ENCODE assay signal across 12 mouse cellular contexts in genomic region chr13:49360906-49361406, GRCm38 (mm10). TPM values are rescaled to one million over a fixed set of nuclear protein-coding genes. Genes with fewer than 3 reads are reported as not detected.
DNase-seq lines count a peak whose midpoint lies in the region; ATAC-seq and TF ChIP-seq lines count a peak whose summit lies in the region.
"Had no signal": no experiment of that assay in that cellular context is flagged by ENCODE, and none has a peak within 500 bp of the region (broad histone marks: within the 10 kb centered on the region; RNA-seq: fewer than 3 reads in every experiment).

No protein-coding gene starts in this region.

- no peak overlapping the region for H3K4me3 ChIP-seq in layer of hippocampus, adult 2 months
- H3K4me3 ChIP-seq in brown adipose tissue, adult 24 weeks (ENCODE audit: insufficient read depth, low read depth, low read length): no peak overlapping the region
- H3K4me3 ChIP-seq in heart, embryonic 10.5 days: peak overlapping the region; percentile 32
- H3K4me3 ChIP-seq in liver, embryonic 13.5 days (replicated peaks): no peak overlapping the region
- H3K4me3 ChIP-seq: hindbrain, embryonic 13.5 days had no signal

- no peak for DNase-seq in layer of hippocampus, adult 2 months (ENCODE audit: low spot score in 2 of 2)
- no peak for DNase-seq in layer of hippocampus, adult 8-10 months (ENCODE audit: low spot score in 2 of 2)
- DNase-seq in heart, embryonic 10.5 days (ENCODE audit: low spot score): no peak
- no peak for DNase-seq in liver, embryonic 13.5 days
- no peak for DNase-seq in cerebellum, postnatal 4 days (ENCODE audit: low spot score in 2 of 2)
- no peak for DNase-seq in left cerebral cortex, adult 18-20 months (ENCODE audit: low spot score in 2 of 2)
- DNase-seq: adrenal gland, postnatal 25 days; kidney, postnatal 25 days; lung, adult 18-20 months; right cerebral cortex, postnatal 4 days had no signal

- no peaks in the 10 kb centered on the region for H3K9me3 ChIP-seq in heart, embryonic 10.5 days
- H3K9me3 ChIP-seq in liver, embryonic 13.5 days (replicated peaks): no peaks in the 10 kb centered on the region
- H3K9me3 ChIP-seq: hindbrain, embryonic 13.5 days had no signal

- peak overlapping the region; percentile 54; the same call in 1 of the 2 replicates for H3K27ac ChIP-seq in layer of hippocampus, adult 2 months
- H3K27ac ChIP-seq in brown adipose tissue, adult 24 weeks (replicated peaks; ENCODE audit: low read depth, low read length): peak overlapping the region; percentile 97
- H3K27ac ChIP-seq in heart, embryonic 10.5 days: peak overlapping the region; percentile 70; the same call in 1 of the 2 replicates
- H3K27ac ChIP-seq in liver, embryonic 13.5 days: peak overlapping the region; percentile 9
- H3K27ac ChIP-seq: hindbrain, embryonic 13.5 days had no signal

- 18% methylated on average over 3 of the region's 3 CpGs for WGBS in heart, embryonic 10.5 days
- WGBS in liver, embryonic 13.5 days (ENCODE audit: insufficient replicate concordance): 10% methylated on average over 3 of the region's 3 CpGs

- H3K4me1 ChIP-seq in brown adipose tissue, adult 24 weeks (ENCODE audit: control insufficient read depth, insufficient read depth, insufficient read length, low read length): peaks cover 61% of the 10 kb centered on the region
- peaks cover 60% of the 10 kb centered on the region for H3K4me1 ChIP-seq in heart, embryonic 10.5 days
- H3K4me1 ChIP-seq in liver, embryonic 13.5 days (replicated peaks): peaks cover 70% of the 10 kb centered on the region

- no peaks in the 10 kb centered on the region for H3K27me3 ChIP-seq in heart, embryonic 10.5 days (ENCODE audit: insufficient read depth, poor library complexity, severe bottlenecking)
- no peaks in the 10 kb centered on the region for H3K27me3 ChIP-seq in liver, embryonic 13.5 days
- H3K27me3 ChIP-seq: hindbrain, embryonic 13.5 days had no signal

- TF ChIP-seq CTCF in layer of hippocampus, adult 2 months (conservative IDR thresholded peaks at IDR 0.05): no peak

- no peak for ATAC-seq in liver, embryonic 13.5 days (ENCODE audit: low read depth)

- H3K4me2 ChIP-seq in liver, embryonic 13.5 days: peak overlapping the region; percentile 19
- H3K4me2 ChIP-seq: hindbrain, embryonic 13.5 days had no signal

- H3K36me3 ChIP-seq in heart, embryonic 10.5 days: peaks cover 14% of the 10 kb centered on the region; the same call in 1 of the 2 replicates
- H3K36me3 ChIP-seq in liver, embryonic 13.5 days: 0 out of 2 replicates have a peak, but pooled peaks cover 3% of the 10 kb centered on the region

- 0 out of 2 replicates have a peak overlapping the region, but pooled peaks have one; percentile 22 for H3K9ac ChIP-seq in liver, embryonic 13.5 days
- H3K9ac ChIP-seq: hindbrain, embryonic 13.5 days had no signal

RNA-seq across cellular contexts. Expression of gene Bicd2, which starts 19.6 kb away (rescaled TPM):
- 10 to 100 TPM; 55.2 to 55.3 TPM for total RNA-seq in layer of hippocampus, adult 2 months (2021)
- 10 to 100 TPM; 46.0 to 58.0 (median 50.2) TPM for total RNA-seq in layer of hippocampus, adult 8-10 months (2022)
- polyA plus RNA-seq in brown adipose tissue, adult 24 weeks (2012; ENCODE audit: insufficient read depth, insufficient read length, missing spikeins): 34.0 and 37.1 TPM in 2 replicates
- 37.5 and 46.7 TPM in 2 replicates for polyA plus RNA-seq in heart, embryonic 10.5 days (2016; fragmentation: Nextera tagmentation; extraction: Ambion mirVana)
- 9.0 and 10.5 TPM in 2 replicates for polyA plus RNA-seq in liver, embryonic 13.5 days (2015; fragmentation: Nextera tagmentation; extraction: Ambion mirVana)
- 10 to 100 TPM; 46.4 to 48.6 TPM for total RNA-seq in left cerebral cortex, adult 18-20 months (2021)

RNA-seq across cellular contexts. Expression of gene Fgd3, which starts 40.8 kb away (rescaled TPM):
- total RNA-seq in layer of hippocampus, adult 2 months (2021): 1 to 10 TPM; 5.6 to 7.1 TPM
- total RNA-seq in layer of hippocampus, adult 8-10 months (2022): 10 to 100 TPM in 1 of 4 experiments, 1 to 10 TPM in 3; 6.2 to 10.8 (median 8.6) TPM
- 0.59 and 1.1 TPM in 2 replicates for polyA plus RNA-seq in brown adipose tissue, adult 24 weeks (2012; ENCODE audit: insufficient read depth, insufficient read length, missing spikeins)
- 0.26 and 0.45 TPM in 2 replicates for polyA plus RNA-seq in heart, embryonic 10.5 days (2016; fragmentation: Nextera tagmentation; extraction: Ambion mirVana)
- polyA plus RNA-seq in liver, embryonic 13.5 days (2015; fragmentation: Nextera tagmentation; extraction: Ambion mirVana): 0.37 and 0.39 TPM in 2 replicates
- 1 to 10 TPM; 5.0 to 5.9 TPM for total RNA-seq in left cerebral cortex, adult 18-20 months (2021)

Comparison
In these comparisons a context has a peak if more than half of its experiments do, and no peak if none do; other contexts are left out.
1. H3K27ac ChIP-seq: peak in every context shown above with its lines; median percentile 97 in brown adipose tissue, adult 24 weeks; 70 in heart, embryonic 10.5 days; 54 in layer of hippocampus, adult 2 months; 9 in liver, embryonic 13.5 days.